Mouse (Mus musculus) forebrain, postnatal 0 days (tissue): ENCODE data around the gene Wwtr1. TPM values are rescaled to one million over a fixed set of nuclear protein-coding genes. Genes with fewer than 3 reads are reported as not detected.

Experiments used
- ATAC-seq: fragments of 200-750 bp; cut with Nextera tagmentation; 2 replicates; pipeline ENCODE4 v1.8.0; 2017; ENCODE audit warnings: mild to moderate bottlenecking, moderate library complexity
- DNase-seq: peaks from one replicate; pipeline ENCODE4 v3.0.0-alpha.2; 2015
- H3K27ac ChIP-seq: fragments of 300-500 bp; sonication (generic); 2 replicates; pipeline ENCODE4 v1.5.1; 2014; ENCODE audit warnings: low read depth, mild to moderate bottlenecking, antibody characterized with exemption, low read length, moderate library complexity, mixed read lengths
- H3K27me3 ChIP-seq: fragments of 300-500 bp; sonication (generic); 2 replicates; pipeline ENCODE4 v1.6.1; 2014; ENCODE audit warnings: mild to moderate bottlenecking, low read length, mixed read lengths; ENCODE audit not compliant: insufficient read depth
- H3K36me3 ChIP-seq: fragments of 300-500 bp; sonication (generic); 2 replicates; pipeline ENCODE4 v1.6.1; 2014; ENCODE audit warnings: mild to moderate bottlenecking, moderate library complexity; ENCODE audit not compliant: insufficient read depth
- H3K4me1 ChIP-seq: fragments of 300-500 bp; sonication (generic); 2 replicates; pipeline ENCODE4 v1.6.1; 2014; ENCODE audit warnings: antibody characterized with exemption; ENCODE audit not compliant: insufficient read depth
- H3K4me2 ChIP-seq: fragments of 300-500 bp; sonication (generic); 2 replicates; pipeline ENCODE4 v1.6.1; 2014; ENCODE audit warnings: low read depth, mild to moderate bottlenecking, moderate library complexity
- H3K4me3 ChIP-seq: fragments of 300-500 bp; sonication (generic); 2 replicates; pipeline ENCODE4 v1.5.1; 2014; ENCODE audit warnings: low read depth, low read length, mixed read lengths
- H3K9ac ChIP-seq: fragments of 300-500 bp; sonication (generic); 2 replicates; pipeline ENCODE4 v1.6.1; 2014; ENCODE audit warnings: mild to moderate bottlenecking
- H3K9me3 ChIP-seq: fragments of 300-500 bp; sonication (generic); 2 replicates; pipeline ENCODE4 v1.6.1; 2016; ENCODE audit warnings: low read length
- CTCF ChIP-seq: sonication (generic); IDR thresholded peaks from 2 replicates; pipeline ENCODE4 v1.5.1; 2016; ENCODE audit warnings: antibody characterized with exemption, control low read depth, low read depth
- WGBS: fragments of 180-500 bp; shearing (Covaris S2); extraction: QIAGEN DNeasy Blood & Tissue Kit; methylation state at CpG from one replicate; pipeline ENCODE4 v1.1.7; 2014; 5-methylcytosine and 5-hydroxymethylcytosine counted together
- polyA plus RNA-seq: library from polyadenylated mRNA; unstranded; fragments of >200 nt; fragmentation: Nextera tagmentation; extraction: Ambion mirVana; gene quantifications from 2 replicates; pipeline ENCODE4 v1.2.1, GENCODE M21; 2015
- total RNA-seq: library from RNA; depleted of rRNA; stranded (reverse); fragments of >200 nt; gene quantifications from 2 replicates; pipeline ENCODE4 v1.2.3, GENCODE M21; 2014

Gene Wwtr1
- total and polyA plus RNA-seq, 2 experiments from 2014 or later, result 12.1 to 39.1 TPM

DNA sequence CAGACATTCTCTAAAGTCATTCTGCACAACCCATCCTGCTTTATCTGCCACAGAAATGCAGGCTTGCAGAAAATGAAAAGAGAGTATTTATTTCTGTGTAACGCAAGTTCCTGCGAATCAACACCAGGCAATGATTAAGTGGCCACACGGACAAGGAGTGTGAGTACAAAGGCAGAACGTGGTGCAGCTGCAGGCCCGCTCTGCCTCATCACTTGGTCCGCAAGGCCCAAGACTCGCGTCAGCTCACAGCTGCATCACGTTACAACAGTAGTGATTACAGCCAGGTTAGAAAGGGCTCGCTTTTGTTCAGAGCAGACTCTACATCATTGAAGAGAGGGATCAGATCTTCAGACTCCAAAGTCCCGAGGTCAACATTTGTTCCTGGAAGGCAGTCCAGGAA, 117.1 kb downstream of the Wwtr1 start:
- no peaks in the 10 kb centered on the region for H3K27me3 ChIP-seq
- H3K9me3 ChIP-seq, result no peaks in the 10 kb centered on the region
- ATAC-seq (peak; percentile 16; the same call in 1 of the 2 replicates), DNase-seq (no peak)
- H3K4me3 ChIP-seq, result no peak overlapping the region
- no peak overlapping the region for H3K4me2 ChIP-seq
- no peak overlapping the region for H3K9ac ChIP-seq
- H3K27ac ChIP-seq, result no peak overlapping the region
- TF ChIP-seq CTCF, result no peak
- no peaks in the 10 kb centered on the region for H3K36me3 ChIP-seq
- 70% methylated on average over 11 of the region's 11 CpGs for WGBS
- H3K4me1 ChIP-seq, result no peaks in the 10 kb centered on the region

DNA sequence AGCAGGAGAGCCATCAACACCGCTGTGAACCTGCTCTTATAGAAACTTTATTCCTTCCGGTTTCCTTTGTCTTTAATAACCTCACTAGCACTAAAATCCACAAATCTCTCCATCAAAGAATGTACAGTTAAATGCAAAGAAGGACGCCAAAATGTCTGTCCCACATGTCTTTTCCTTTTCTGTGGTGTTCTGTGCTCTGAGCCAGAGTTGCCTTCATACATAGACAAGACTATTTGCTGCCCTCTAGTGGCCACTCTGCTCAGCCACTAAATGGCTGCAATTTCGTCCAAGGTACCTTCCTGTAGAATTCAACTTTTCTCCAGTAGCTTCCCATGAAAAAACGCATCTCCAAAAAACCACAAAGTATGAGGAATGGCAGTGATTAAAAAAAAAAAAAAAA, 127.3 kb downstream of the Wwtr1 start:
- Histone ChIP-seq H3K4me1 (no peaks in the 10 kb centered on the region), H3K27me3 (no peaks in the 10 kb centered on the region), H3K9me3 (no peaks in the 10 kb centered on the region), H3K9ac (no peak overlapping the region), H3K4me3 (no peak overlapping the region), H3K27ac (no peak overlapping the region), H3K36me3 (no peaks in the 10 kb centered on the region), H3K4me2 (no peak overlapping the region)
- peak; percentile 88 for TF ChIP-seq CTCF
- WGBS, result 37% methylated on average over 5 of the region's 5 CpGs
- DNase-seq, result peak; percentile 88
- ATAC-seq, result peak; percentile 85

DNA sequence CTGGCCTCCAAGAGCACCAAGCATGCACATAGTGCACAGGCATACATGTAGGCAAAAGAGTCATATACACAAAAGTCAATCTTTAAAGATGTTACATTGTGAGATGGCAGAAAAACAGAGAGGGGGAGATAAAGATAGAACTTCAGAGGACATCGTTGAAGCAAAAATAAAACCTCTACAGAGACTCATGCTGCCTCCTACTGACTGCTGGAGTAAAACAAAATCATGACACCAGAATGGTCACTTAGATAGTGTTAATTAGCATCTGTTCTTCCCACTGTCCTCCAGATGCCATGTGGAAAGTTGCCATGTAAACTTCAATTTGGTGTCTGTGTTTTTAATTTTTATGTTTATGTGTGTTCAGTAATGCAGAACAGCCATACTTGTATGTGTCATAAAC, 127.8 kb downstream of the Wwtr1 start:
- WGBS, result 48% methylated on average over 1 of the region's 1 CpGs
- H3K9me3 ChIP-seq, result no peaks in the 10 kb centered on the region
- no peak overlapping the region for H3K9ac ChIP-seq
- ATAC-seq (peak; percentile 37; the same call in 1 of the 2 replicates), DNase-seq (peak; percentile 19)
- H3K4me1 ChIP-seq, result no peaks in the 10 kb centered on the region
- no peak overlapping the region for H3K27ac ChIP-seq
- H3K36me3 ChIP-seq, result no peaks in the 10 kb centered on the region
- no peak overlapping the region for H3K4me2 ChIP-seq
- no peak overlapping the region for H3K4me3 ChIP-seq
- no peaks in the 10 kb centered on the region for H3K27me3 ChIP-seq
- TF ChIP-seq CTCF, result no peak

DNA sequence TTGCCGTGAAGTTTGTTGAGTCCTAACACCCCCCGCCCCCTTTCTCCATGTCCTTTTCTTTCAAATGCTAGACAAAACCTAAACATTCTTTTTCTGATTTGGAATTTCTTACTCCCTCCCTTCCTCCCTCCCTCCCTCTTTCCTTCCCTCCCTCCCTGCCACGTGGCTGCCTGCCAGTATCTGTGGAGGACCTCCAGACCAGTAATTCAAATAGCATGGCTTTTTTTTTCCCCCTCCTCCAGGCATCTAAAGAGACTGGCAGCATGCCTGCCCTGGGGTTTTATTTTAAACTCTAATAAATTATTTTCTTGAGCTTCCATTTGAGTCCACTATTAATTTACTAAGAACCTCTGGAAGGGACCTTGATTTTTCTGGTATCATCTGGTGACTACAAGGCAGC, 130.0 kb downstream of the Wwtr1 start:
- Histone ChIP-seq H3K36me3 (no peaks in the 10 kb centered on the region), H3K4me3 (no peak overlapping the region), H3K27me3 (no peaks in the 10 kb centered on the region), H3K4me2 (no peak overlapping the region), H3K4me1 (no peaks in the 10 kb centered on the region), H3K9me3 (no peaks in the 10 kb centered on the region), H3K9ac (no peak overlapping the region), H3K27ac (no peak overlapping the region)
- no peak for ATAC-seq
- DNase-seq, result no peak
- WGBS, result 18% methylated on average over 3 of the region's 3 CpGs
- no peak for TF ChIP-seq CTCF

DNA sequence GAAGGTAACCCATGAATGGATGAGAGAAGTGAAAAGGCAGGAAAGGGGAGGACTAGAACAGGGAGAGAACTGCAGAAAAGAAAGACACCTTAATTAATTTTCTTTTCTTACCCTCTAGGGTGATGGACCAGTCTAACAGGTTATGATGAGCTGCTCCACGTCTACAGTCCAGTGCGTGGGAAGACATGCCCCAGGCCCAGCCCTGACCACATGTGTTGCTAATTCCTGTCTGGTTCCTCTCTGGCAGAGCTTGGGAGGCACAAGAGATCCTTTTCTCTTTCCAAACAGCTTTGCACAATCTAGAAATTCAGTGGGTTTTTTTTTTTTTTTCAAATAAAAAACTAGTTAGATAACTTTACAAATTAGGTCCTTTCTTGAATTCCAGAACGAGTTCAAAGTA, 134.8 kb downstream of the Wwtr1 start:
- Histone ChIP-seq H3K27ac (no peak overlapping the region), H3K27me3 (no peaks in the 10 kb centered on the region), H3K4me2 (no peak overlapping the region), H3K9ac (no peak overlapping the region), H3K36me3 (no peaks in the 10 kb centered on the region), H3K4me1 (no peaks in the 10 kb centered on the region), H3K9me3 (no peaks in the 10 kb centered on the region), H3K4me3 (no peak overlapping the region)
- WGBS, result 75% methylated on average over 3 of the region's 3 CpGs
- TF ChIP-seq CTCF, result no peak
- DNase-seq (no peak), ATAC-seq (no peak)

DNA sequence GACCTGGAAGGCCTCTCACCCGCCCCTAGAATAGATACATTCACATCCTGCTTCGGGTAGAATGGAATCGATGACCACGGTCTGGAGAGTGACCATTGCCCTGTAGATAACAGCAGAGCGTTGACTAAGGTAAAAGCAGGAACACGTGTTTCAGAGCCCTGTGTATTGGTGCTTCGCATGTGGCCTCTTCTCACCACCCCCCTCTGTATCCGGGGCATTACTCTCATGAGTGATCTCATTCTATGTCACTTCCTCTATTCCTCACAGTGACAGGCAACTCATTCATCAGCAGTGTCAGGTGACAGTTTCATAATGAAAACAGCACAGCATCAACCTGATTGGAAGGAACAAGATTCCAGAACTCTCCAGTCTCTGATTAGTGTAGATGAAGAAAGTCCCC, 140.3 kb downstream of the Wwtr1 start:
- no peaks in the 10 kb centered on the region for H3K36me3 ChIP-seq
- H3K9ac ChIP-seq, result no peak overlapping the region
- no peak overlapping the region for H3K27ac ChIP-seq
- H3K4me3 ChIP-seq, result no peak overlapping the region
- no peaks in the 10 kb centered on the region for H3K4me1 ChIP-seq
- H3K4me2 ChIP-seq, result no peak overlapping the region
- 75% methylated on average over 8 of the region's 8 CpGs for WGBS
- no peak for ATAC-seq
- no peak for DNase-seq
- no peak for TF ChIP-seq CTCF
- no peaks in the 10 kb centered on the region for H3K27me3 ChIP-seq
- no peaks in the 10 kb centered on the region for H3K9me3 ChIP-seq

DNA sequence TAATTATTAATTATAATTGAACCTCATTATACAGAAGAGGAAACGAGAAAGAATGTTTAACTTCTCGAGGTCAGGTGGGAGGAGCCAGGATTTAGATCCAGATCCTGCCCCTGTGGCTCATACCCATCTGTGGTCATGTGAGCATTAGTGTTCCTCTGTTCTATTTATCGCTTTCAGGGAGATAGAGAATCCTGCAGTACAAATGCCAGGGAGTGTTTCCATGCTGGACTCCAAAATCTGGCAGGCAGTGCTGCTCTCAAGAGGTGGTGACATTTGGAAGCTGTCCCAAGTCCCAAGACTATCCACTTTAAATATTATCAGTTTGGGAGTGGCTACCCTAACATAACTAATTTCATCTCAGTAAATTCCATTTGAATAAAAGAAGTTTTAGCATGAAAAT, 144.0 kb downstream of the Wwtr1 start:
- no peak for DNase-seq
- H3K27ac ChIP-seq, result no peak overlapping the region
- no peak overlapping the region for H3K9ac ChIP-seq
- no peak for TF ChIP-seq CTCF
- ATAC-seq, result no peak
- no peaks in the 10 kb centered on the region for H3K27me3 ChIP-seq
- no peak overlapping the region for H3K4me3 ChIP-seq
- no peaks in the 10 kb centered on the region for H3K9me3 ChIP-seq
- 68% methylated on average over 3 of the region's 3 CpGs for WGBS
- H3K36me3 ChIP-seq, result no peaks in the 10 kb centered on the region
- no peaks in the 10 kb centered on the region for H3K4me1 ChIP-seq
- H3K4me2 ChIP-seq, result no peak overlapping the region

DNA sequence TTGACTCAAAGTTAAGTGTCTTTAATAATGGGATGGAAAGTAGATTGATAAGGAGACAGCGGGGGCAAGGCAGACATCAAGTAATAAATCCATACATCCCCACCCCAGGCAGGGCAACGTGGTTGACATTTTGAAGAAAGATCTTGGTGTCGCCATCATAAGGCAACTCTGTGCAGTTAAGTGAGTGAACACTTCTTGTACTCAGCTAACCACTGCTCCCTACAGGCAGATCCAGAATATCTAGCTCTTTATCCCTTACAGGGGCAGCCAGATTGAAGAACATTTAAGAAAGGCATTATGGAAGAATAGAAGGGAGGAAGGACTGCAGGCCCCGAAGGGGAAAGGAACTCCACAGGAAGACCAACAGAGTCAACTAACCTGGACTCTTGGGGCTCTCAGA, 146.2 kb downstream of the Wwtr1 start:
- no peak overlapping the region for H3K27ac ChIP-seq

More for the DNA sequence above, 146.2 kb downstream of the Wwtr1 start:
- ATAC-seq (no peak), DNase-seq (no peak)
- H3K9me3 ChIP-seq, result no peaks in the 10 kb centered on the region
- H3K4me3 ChIP-seq, result no peak overlapping the region
- no peaks in the 10 kb centered on the region for H3K36me3 ChIP-seq
- H3K4me1 ChIP-seq, result no peaks in the 10 kb centered on the region
- H3K9ac ChIP-seq, result no peak overlapping the region
- 78% methylated on average over 4 of the region's 4 CpGs for WGBS
- no peak overlapping the region for H3K4me2 ChIP-seq
- H3K27me3 ChIP-seq, result no peaks in the 10 kb centered on the region
- 0 out of 2 replicates have a peak, but pooled peaks have one; percentile 16 for TF ChIP-seq CTCF
